Mouse (Mus musculus): ENCODE data around the gene Dtl. TPM values are rescaled to one million over a fixed set of nuclear protein-coding genes. Genes with fewer than 3 reads are reported as not detected.

Gene Dtl
- polyA plus RNA-seq, 1 experiment from 2014 or later = 9.0 TPM

DNA sequence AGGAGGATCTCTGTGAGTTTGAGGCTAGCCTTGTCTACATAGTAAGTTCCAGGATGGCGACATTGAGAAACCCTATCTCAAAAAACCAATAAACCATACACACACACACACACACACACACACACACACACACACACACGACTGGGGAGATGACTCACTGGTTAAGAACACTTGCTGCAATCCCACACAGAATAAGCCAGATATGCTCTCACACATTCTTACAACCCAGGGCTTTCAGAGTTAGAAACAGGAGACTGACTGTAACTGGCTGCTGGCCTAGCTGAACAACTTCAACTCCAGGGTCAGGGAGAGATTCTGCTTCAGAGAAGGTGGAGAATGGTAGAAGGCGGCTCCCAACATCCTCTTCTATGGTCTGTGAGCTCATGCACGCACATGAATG is 62.1 kb downstream of the Dtl start:
- WGBS = 95% methylated on average over 4 of the region's 4 CpGs
- H3K9me3 ChIP-seq = no peaks in the 10 kb centered on the region
- H3K4me2 ChIP-seq = no peak overlapping the region
- no peak overlapping the region for H3K9ac ChIP-seq
- no peaks in the 10 kb centered on the region for H3K36me3 ChIP-seq
- ATAC-seq (ENCODE audit: low FRiP score, low read depth) = no peak
- H3K4me1 ChIP-seq (replicated peaks) = no peaks in the 10 kb centered on the region
- H3K27me3 ChIP-seq = no peaks in the 10 kb centered on the region
- no peak overlapping the region for H3K4me3 ChIP-seq
- no peak overlapping the region for H3K27ac ChIP-seq (replicated peaks)

DNA sequence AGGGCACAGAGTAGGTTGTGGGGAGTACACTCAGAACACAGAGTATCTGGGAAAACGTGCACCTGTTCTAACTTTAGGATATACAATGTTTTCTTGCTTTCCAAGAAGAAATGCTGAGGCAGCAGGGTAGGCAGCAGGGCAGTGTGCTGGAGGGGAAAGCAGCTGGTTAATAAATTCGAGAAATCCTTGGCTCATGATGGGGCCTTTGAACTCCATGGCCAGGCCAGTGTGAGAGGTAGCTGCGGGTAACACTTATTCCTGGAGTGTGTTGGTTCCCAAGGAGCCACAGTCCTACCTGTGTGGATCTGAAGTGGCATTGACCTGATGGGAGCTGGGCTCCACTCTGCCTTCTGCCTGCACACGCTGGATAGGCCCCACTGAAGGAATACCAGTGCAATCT is 63.0 kb downstream of the Dtl start:
- Histone ChIP-seq H3K36me3 (no peaks in the 10 kb centered on the region), H3K4me1 (replicated peaks) (no peaks in the 10 kb centered on the region), H3K4me2 (no peak overlapping the region), H3K9me3 (no peaks in the 10 kb centered on the region), H3K4me3 (no peak overlapping the region), H3K27ac (replicated peaks) (no peak overlapping the region), H3K27me3 (no peaks in the 10 kb centered on the region), H3K9ac (no peak overlapping the region)
- WGBS = 81% methylated on average over 4 of the region's 4 CpGs
- ATAC-seq (ENCODE audit: low FRiP score, low read depth) = no peak

DNA sequence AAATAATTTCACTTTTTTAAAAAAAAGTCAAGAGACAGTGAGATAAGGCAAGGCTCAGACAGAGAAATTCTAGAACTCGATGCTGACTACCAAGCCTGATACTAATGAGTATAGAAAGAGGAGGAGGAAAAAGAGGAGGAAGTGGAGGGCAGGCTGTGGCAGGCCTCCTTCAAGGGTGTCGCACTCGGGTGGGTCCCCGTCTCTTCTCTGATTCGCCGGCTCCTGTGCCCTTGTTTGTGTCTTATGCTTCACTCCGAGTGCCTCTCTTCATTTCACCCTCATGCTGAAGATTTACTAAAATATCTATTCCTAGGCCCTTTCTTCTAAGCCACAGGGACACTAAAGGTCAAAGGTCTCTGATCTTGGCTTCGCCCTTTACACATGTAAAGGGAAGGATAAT is 63.8 kb downstream of the Dtl start:
- 92% methylated on average over 8 of the region's 8 CpGs for WGBS
- Histone ChIP-seq H3K36me3 (no peaks in the 10 kb centered on the region), H3K9ac (no peak overlapping the region), H3K4me2 (no peak overlapping the region), H3K27me3 (no peaks in the 10 kb centered on the region), H3K9me3 (no peaks in the 10 kb centered on the region), H3K4me1 (replicated peaks) (no peaks in the 10 kb centered on the region), H3K27ac (replicated peaks) (no peak overlapping the region), H3K4me3 (no peak overlapping the region)
- ATAC-seq (ENCODE audit: low FRiP score, low read depth) = no peak

DNA sequence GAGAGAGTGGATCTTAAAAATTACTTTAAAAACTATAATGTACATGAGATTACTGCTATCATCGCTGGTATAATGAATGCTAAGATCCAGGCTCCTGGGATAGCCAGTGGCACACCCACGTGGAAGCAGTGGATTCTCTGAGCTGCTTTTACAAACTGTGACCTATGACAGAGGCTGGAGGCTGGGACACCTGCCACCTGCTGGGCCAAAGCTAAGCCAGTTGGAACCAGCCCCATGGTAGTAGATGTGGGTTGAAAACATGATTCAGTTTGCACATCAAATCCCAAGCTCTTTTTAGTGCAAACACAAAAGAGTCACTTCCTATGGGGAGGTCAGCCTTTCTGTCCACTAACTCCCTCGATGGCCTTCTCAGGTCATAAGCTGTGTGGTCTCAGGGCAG is 65.5 kb downstream of the Dtl start:
- WGBS = 67% methylated on average over 3 of the region's 3 CpGs
- no peak for ATAC-seq (ENCODE audit: low FRiP score, low read depth)

DNA sequence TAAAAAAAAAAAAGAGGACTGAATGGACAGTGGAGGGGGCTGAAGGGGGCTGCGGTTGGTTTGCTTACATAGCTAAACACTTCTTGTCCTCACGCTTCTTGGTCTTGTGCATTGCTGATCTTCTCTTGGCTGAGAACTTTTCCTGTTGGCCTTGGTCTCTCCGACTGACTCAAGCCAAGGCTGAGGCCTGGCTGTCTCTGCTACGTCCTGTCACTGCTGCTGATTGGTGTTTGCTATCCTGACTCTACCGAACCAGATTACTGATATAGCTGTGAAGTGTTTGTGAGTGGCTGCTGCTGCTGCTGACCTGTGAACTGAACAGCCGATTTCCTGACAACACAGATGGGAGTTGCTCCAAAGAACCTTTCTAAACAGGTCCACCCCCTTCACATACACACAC is 66.2 kb downstream of the Dtl start:
- Histone ChIP-seq H3K9ac (no peak overlapping the region), H3K4me1 (replicated peaks) (no peaks in the 10 kb centered on the region), H3K4me2 (no peak overlapping the region), H3K36me3 (no peaks in the 10 kb centered on the region), H3K27me3 (no peaks in the 10 kb centered on the region), H3K27ac (replicated peaks) (no peak overlapping the region), H3K4me3 (no peak overlapping the region), H3K9me3 (no peaks in the 10 kb centered on the region)
- WGBS = 94% methylated on average over 6 of the region's 6 CpGs
- ATAC-seq (ENCODE audit: low FRiP score, low read depth) = no peak

More for the DNA sequence above, 65.5 kb downstream of the Dtl start:
- Histone ChIP-seq H3K27me3 (no peaks in the 10 kb centered on the region), H3K9me3 (no peaks in the 10 kb centered on the region), H3K9ac (no peak overlapping the region), H3K4me1 (replicated peaks) (no peaks in the 10 kb centered on the region), H3K36me3 (no peaks in the 10 kb centered on the region), H3K4me3 (no peak overlapping the region), H3K27ac (replicated peaks) (no peak overlapping the region), H3K4me2 (no peak overlapping the region)

DNA sequence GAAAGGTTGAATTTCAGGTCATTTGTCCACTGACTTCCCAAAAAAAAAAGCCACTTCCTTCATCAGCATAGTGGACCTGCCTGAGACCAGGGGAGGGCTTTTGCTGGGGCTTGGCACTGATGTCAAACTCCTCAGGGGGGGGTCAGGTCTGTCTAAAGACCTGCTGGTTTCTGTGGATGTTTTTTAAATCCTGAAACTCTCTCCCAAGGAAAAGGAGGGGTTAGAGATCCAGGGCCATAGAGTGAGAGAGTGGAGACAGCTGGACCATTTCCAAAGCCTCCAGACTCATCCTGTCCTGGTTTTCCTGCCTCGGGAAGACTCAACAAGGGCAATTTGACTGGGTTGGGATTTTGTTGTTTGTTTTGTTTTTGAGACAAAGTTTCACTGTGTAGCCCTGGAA is 68.6 kb downstream of the Dtl start:
- no peak overlapping the region for H3K27ac ChIP-seq (replicated peaks)
- ATAC-seq (ENCODE audit: low FRiP score, low read depth) = no peak
- H3K9ac ChIP-seq = no peak overlapping the region
- H3K4me3 ChIP-seq = no peak overlapping the region
- H3K9me3 ChIP-seq = no peaks in the 10 kb centered on the region
- H3K4me1 ChIP-seq (replicated peaks) = no peaks in the 10 kb centered on the region
- WGBS = 65% methylated on average over 1 of the region's 1 CpGs
- H3K27me3 ChIP-seq = no peaks in the 10 kb centered on the region
- H3K4me2 ChIP-seq = no peak overlapping the region
- H3K36me3 ChIP-seq = no peaks in the 10 kb centered on the region

DNA sequence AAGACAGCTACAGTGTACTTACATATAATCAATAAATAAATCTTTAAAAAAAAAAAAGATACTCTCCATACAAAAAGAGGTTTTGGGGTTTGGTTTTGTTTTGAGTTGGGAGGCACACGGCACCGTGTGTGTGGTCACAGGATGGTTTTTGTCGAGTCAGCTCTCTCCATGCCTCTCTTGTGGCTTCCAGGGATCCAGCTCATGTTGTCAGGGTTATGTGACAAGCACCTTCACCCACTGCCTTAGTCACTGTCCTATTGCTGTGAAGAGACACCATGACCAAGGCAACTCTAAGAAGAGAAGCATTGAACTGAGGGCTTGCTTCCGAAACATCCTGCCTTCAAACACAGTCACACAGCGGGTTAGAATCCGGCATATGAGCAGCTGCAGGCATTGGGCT is 75.7 kb downstream of the Dtl start:
- H3K4me1 ChIP-seq (replicated peaks) = peaks cover 8% of the 10 kb centered on the region; the same call in 1 of the 2 replicates
- no peaks in the 10 kb centered on the region for H3K9me3 ChIP-seq
- H3K27me3 ChIP-seq = no peaks in the 10 kb centered on the region
- no peaks in the 10 kb centered on the region for H3K36me3 ChIP-seq
- no peak overlapping the region for H3K4me2 ChIP-seq
- no peak overlapping the region for H3K9ac ChIP-seq
- ATAC-seq (ENCODE audit: low FRiP score, low read depth) = no peak
- no peak overlapping the region for H3K4me3 ChIP-seq
- WGBS = 93% methylated on average over 6 of the region's 6 CpGs
- no peak overlapping the region for H3K27ac ChIP-seq (replicated peaks)

DNA sequence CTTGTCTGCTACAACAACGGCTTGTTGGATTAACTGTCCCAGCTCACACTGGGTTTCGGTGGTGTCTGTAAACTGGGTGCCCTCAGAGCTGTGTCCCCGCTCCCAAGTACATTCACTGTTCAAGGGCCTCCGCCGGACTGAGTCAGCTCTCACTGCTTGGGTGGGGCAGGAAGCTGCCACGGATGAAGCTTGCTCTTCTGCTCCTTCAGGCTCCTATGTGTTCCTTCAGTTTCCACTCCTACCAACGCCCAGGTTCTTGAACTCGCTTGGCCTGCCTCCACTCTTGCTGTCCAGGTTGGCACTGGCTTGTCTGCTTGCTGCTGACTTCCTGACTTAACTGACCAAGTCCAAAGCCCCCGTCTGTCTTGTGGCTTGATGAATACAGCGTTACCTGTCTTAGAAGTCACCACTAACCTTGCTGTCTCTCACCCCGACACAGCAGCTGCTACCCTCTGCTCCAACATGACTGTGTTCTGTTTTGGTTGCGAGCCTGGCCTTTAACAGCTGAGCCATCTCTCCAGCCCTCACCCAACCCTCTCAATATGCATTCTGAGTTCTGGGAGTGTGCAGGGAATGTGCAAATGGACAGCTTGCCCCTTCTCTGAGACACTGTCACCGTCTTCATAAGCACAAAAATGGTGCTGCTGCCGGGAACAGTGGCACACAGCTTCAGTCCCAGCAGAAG is 76.9 kb downstream of the Dtl start:
- peaks cover 8% of the 10 kb centered on the region; the same call in 1 of the 2 replicates for H3K4me1 ChIP-seq (replicated peaks)
- no peak overlapping the region for H3K4me2 ChIP-seq
- H3K9ac ChIP-seq = no peak overlapping the region
- 88% methylated on average over 14 of the region's 14 CpGs for WGBS
- H3K27ac ChIP-seq (replicated peaks) = no peak overlapping the region
- H3K27me3 ChIP-seq = no peaks in the 10 kb centered on the region
- no peaks in the 10 kb centered on the region for H3K9me3 ChIP-seq
- H3K4me3 ChIP-seq = no peak overlapping the region
- H3K36me3 ChIP-seq = no peaks in the 10 kb centered on the region
- ATAC-seq (ENCODE audit: low FRiP score, low read depth) = no peak

DNA sequence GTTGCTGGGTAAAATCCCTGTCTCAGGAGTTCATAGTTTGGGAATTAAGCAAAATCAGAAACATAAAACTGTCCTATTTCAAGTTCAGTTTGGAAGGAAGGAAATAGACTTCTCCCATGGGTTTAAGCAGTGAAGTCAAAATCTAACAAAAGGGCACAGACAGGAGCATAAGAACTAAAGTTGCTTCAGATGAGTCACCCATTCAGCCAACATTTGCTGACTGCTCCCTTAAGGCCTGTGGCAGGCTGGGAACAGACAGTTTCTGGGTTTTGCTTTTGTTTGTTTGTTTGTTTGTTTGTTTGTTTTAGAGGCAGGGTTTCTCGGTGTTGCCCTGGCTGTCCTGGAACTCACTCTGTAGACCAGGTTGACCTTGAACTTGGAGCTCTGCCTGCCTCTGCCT is 78.7 kb downstream of the Dtl start:
- Histone ChIP-seq H3K4me2 (no peak overlapping the region), H3K9ac (no peak overlapping the region), H3K9me3 (no peaks in the 10 kb centered on the region), H3K27ac (replicated peaks) (no peak overlapping the region), H3K4me3 (no peak overlapping the region), H3K36me3 (no peaks in the 10 kb centered on the region), H3K27me3 (no peaks in the 10 kb centered on the region), H3K4me1 (replicated peaks) (peaks cover 8% of the 10 kb centered on the region; the same call in 1 of the 2 replicates)
- ATAC-seq (ENCODE audit: low FRiP score, low read depth) = no peak
- 74% methylated on average over 1 of the region's 1 CpGs for WGBS

DNA sequence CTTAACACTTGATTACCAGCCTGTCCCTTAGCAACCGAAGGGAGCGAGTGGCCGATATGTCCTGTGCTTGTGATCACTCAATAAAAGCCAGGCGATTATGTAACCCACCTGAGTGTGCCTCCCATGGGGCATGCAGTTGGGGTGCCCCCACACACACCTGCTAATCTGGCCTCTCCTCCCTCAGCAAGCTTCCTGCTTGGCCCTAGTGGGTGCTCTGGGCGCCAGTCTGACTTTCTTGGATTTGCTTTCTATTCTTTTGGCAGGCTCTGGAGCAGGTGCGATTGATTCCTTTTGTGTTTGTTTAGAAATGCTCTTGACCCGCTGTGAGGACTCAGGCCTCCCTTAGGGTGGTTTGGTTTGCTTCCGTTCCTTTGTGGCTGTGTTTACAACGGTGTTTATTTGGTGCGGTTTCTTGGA is 80.3 kb downstream of the Dtl start:
- 40% methylated on average over 10 of the region's 10 CpGs for WGBS
- Histone ChIP-seq H3K4me3 (no peak overlapping the region), H3K4me2 (no peak overlapping the region), H3K27ac (replicated peaks) (no peak overlapping the region), H3K27me3 (no peaks in the 10 kb centered on the region), H3K9ac (no peak overlapping the region), H3K4me1 (replicated peaks) (peaks cover 8% of the 10 kb centered on the region; the same call in 1 of the 2 replicates), H3K9me3 (no peaks in the 10 kb centered on the region), H3K36me3 (no peaks in the 10 kb centered on the region)
- no peak for ATAC-seq (ENCODE audit: low FRiP score, low read depth)

DNA sequence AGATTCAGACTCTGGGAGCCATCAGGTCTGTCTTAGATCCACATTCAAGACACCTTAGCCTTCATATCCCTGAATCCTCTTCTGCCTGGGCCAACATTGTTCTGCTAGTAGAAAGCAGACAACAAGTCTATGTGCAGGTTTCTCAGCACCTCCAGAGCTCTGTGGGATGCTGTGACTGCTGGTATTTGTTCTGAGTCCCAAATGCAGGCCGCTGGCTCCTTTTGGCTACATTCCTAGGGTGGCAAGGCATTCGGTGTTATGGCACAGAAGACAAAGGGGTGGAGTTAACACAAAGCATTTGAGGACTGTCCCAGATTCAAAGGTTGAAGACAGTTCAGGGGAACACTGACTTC is 81.1 kb downstream of the Dtl start:
- no peak overlapping the region for H3K27ac ChIP-seq (replicated peaks)
- no peak overlapping the region for H3K4me2 ChIP-seq
- no peaks in the 10 kb centered on the region for H3K27me3 ChIP-seq
- 54% methylated on average over 2 of the region's 2 CpGs for WGBS
- no peak overlapping the region for H3K4me3 ChIP-seq
- H3K9ac ChIP-seq = no peak overlapping the region
- no peaks in the 10 kb centered on the region for H3K9me3 ChIP-seq
- ATAC-seq (ENCODE audit: low FRiP score, low read depth) = no peak
- H3K36me3 ChIP-seq = no peaks in the 10 kb centered on the region
- peaks cover 8% of the 10 kb centered on the region; the same call in 1 of the 2 replicates for H3K4me1 ChIP-seq (replicated peaks)

DNA sequence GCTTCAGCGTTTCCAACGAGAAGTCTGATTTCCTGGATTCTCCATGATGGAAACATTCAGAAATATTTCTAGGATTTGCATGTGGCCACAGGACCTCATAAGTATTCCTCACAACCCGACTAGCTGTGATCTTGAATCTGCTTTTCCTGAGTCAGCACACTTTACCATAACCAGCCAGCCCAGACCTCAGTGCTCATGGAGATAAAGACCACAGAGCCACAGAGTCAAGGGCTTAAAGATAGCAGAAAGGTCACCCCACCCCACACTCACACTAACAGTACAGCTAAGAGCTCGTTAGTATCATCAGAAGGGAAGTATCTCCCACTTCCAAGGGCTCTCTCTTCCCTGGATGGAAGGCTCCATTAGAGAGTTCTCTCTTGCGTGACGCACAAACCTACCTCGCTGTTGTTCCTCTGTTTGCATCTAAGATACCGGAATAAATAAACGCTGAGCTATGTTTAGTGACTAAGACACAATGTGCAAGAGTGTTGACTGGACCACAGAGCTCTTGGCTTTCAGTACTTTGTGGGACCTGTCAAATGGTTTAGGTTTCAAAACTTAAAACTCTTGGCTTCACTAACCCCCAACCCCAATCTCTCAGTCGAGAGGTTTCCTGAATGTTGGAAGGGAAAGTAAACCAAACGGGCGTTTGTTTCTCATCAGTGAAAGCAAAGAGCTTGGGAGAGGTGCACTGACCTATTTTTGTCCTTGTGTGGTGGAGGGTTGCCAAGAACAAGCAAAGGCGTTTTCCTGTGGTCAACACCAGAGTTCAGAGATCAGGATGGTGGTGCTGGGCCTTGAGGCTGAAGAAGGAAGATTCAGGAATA is 81.7 kb downstream of the Dtl start:
- peaks cover 8% of the 10 kb centered on the region; the same call in 1 of the 2 replicates for H3K4me1 ChIP-seq (replicated peaks)
- H3K36me3 ChIP-seq = no peaks in the 10 kb centered on the region
- H3K4me2 ChIP-seq = no peak overlapping the region
- H3K4me3 ChIP-seq = no peak overlapping the region
- ATAC-seq (ENCODE audit: low FRiP score, low read depth) = no peak
- H3K27me3 ChIP-seq = no peaks in the 10 kb centered on the region
- no peak overlapping the region for H3K27ac ChIP-seq (replicated peaks)
- H3K9ac ChIP-seq = no peak overlapping the region
- 82% methylated on average over 13 of the region's 13 CpGs for WGBS
- no peaks in the 10 kb centered on the region for H3K9me3 ChIP-seq

Measured in hindbrain, embryonic 15.5 days (tissue).